Mouse (Mus musculus): ENCODE measurements around the gene Armh1. TPM values are rescaled to one million over a fixed set of nuclear protein-coding genes. Genes with fewer than 3 reads are reported as not detected.
A peak's percentile ranks its signal among the peaks of the same experiment; 100 is the strongest.

The Armh1 gene
- polyA plus RNA-seq, 1 experiment from 2014 or later: 0.33 TPM

DNA sequence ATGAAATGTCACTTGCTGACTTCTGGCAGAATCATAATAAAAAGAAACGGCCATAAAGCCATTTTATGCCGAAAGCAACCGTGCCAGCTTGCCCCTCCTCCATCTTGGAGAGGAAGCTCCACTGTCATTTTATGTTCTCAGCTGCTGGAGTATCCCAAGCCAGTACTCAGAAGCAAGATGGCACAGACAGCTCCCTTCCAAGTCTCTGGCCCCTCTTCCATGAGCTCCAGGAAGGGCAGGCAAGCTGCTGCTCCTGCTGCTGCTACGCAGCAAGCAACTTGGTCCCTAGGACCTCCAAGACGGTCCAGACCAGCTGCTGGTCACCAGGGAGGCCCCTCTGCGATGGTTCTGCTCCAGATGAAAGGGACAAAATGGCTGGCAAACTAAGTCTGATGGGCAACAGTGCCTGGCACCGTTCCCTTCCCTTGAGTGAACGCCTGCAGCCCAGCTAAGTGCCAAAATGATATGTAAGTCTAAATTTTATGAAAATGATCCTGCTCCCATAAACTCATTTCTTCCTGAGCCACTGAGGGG, 28.5 kb upstream of the Armh1 start:
- no peak overlapping the region for H3K9ac ChIP-seq
- no peaks in the 10 kb centered on the region for H3K9me3 ChIP-seq
- no peak overlapping the region for H3K27ac ChIP-seq
- peaks cover 54% of the 10 kb centered on the region for H3K4me1 ChIP-seq
- H3K4me3 ChIP-seq (replicated peaks): no peak overlapping the region
- no peak overlapping the region for H3K4me2 ChIP-seq
- peaks cover 7% of the 10 kb centered on the region; the same call in 1 of the 2 replicates for H3K27me3 ChIP-seq
- ATAC-seq (ENCODE audit: low FRiP score): no peak
- 92% methylated on average over 8 of the region's 8 CpGs for WGBS
- peaks cover 91% of the 10 kb centered on the region for H3K36me3 ChIP-seq (replicated peaks)

DNA sequence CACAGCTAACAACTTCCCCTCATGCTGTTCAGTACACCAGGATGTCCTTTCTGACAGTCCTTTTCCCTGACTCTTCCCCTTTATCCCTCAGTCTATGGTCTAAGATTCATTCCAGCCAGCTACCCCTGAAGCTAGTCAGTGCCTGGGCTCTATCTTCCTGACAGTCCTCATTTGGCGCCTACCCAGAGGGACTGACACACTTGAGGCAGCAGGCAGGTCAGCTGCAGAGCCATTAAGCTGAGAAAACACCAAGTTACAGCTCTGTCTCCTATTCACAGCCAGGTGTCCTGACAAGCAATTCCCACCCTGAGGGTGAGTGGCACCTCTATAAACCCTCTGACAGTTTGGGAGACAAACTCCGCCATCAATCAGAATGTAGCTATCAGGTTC, 27.3 kb upstream of the Armh1 start:
- H3K9ac ChIP-seq: no peak overlapping the region
- peaks cover 42% of the 10 kb centered on the region for H3K4me1 ChIP-seq
- no peak overlapping the region for H3K27ac ChIP-seq
- ATAC-seq (ENCODE audit: low FRiP score): no peak
- 88% methylated on average over 2 of the region's 2 CpGs for WGBS
- no peak overlapping the region for H3K4me2 ChIP-seq
- no peaks in the 10 kb centered on the region for H3K27me3 ChIP-seq
- peaks cover 6% of the 10 kb centered on the region for H3K9me3 ChIP-seq
- H3K4me3 ChIP-seq (replicated peaks): no peak overlapping the region
- H3K36me3 ChIP-seq (replicated peaks): peaks cover 91% of the 10 kb centered on the region

DNA sequence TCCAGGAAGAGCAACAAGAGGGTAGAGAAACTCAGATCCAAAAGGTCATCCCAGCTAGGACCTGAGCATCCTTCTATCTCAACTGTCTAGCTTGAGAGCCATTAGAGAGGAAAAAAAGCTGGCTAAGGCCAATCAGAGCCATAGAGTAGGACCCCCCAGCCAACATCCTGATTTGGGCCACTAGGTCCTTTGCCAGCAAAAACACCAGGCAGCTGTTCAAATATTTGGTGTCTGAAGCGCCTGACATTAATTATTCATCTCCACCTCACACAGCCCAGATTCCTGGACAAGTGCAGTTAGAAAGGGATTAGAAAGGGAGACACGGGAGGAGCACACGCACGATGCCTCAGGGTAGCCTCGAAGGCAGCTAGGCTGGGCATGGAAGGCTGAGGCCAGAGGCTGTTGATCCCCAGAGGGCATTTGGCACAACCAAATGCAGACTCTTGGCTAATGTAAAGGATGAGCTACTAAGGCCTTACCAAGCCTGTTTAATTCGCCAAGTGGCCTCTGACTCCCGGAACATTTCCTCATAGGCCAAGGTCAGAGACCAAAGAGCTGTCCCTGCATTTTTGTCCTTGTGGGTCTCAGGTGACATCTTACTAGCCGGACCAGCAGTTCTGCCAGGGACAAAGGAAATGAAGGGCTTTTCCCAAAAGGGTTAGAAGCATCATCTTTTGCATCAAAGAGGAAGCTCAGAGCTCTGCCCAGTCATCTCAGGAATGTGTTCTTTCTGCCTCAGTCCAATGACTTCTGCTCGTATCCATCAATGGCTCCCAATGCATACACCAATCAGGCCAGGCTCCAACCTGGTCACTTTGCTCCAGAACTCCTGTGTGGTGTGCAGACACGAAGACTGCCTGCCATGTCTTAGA, 26.7 kb upstream of the Armh1 start:
- H3K27me3 ChIP-seq: no peaks in the 10 kb centered on the region
- no peak overlapping the region for H3K4me2 ChIP-seq
- ATAC-seq (ENCODE audit: low FRiP score): no peak
- no peak overlapping the region for H3K9ac ChIP-seq
- H3K9me3 ChIP-seq: peaks cover 10% of the 10 kb centered on the region
- H3K27ac ChIP-seq: 0 out of 2 replicates have a peak overlapping the region, but pooled peaks have one; percentile 6
- peaks cover 36% of the 10 kb centered on the region for H3K4me1 ChIP-seq
- peaks cover 92% of the 10 kb centered on the region for H3K36me3 ChIP-seq (replicated peaks)
- H3K4me3 ChIP-seq (replicated peaks): no peak overlapping the region
- 83% methylated on average over 10 of the region's 10 CpGs for WGBS

DNA sequence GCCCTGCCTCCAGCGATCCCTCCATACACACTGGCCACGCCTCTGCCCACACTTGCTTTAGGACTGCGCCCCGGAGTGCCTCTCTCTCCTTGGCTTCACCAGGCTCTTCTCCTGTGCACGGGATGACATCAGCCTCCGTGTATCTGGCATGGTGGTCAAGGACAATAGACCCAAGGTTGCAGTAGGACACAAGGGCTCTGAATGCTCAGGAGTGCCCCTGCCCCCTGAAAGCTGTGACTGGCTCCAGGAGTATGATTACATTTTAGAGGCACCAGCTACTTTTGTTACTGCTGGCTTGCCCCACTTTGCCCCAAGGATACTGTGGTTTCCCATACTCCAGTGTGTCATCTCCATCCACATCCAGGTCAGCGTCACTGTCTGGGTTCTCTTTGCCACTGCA, 25.8 kb upstream of the Armh1 start:
- Histone ChIP-seq H3K4me1 (peaks cover 36% of the 10 kb centered on the region), H3K4me3 (replicated peaks) (no peak overlapping the region), H3K4me2 (no peak overlapping the region), H3K27ac (no peak overlapping the region), H3K9me3 (peaks cover 10% of the 10 kb centered on the region), H3K27me3 (no peaks in the 10 kb centered on the region), H3K36me3 (replicated peaks) (peaks cover 97% of the 10 kb centered on the region), H3K9ac (no peak overlapping the region)
- ATAC-seq (ENCODE audit: low FRiP score): no peak
- WGBS: 92% methylated on average over 7 of the region's 7 CpGs

DNA sequence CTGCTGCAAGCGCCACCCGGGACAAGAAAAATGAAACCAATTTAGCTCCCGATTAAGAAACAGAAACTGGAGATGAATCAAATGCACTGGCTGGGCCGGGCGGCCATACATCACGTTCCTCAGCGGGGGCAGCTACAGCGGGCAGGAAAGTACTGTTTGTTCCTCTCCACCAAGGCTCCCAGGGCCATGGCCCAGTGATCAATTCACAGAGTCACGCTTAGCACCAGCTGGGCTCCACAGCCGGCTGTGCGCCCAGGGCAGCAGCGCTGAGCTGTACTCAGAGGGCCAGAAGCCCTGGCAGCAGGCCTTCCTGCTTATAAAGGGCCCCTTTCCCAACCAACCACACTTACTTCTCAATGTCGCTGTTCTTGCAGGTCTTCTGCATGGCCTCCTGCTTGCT, 25.1 kb upstream of the Armh1 start:
- Histone ChIP-seq H3K4me3 (replicated peaks) (no peak overlapping the region), H3K9me3 (peaks cover 10% of the 10 kb centered on the region), H3K36me3 (replicated peaks) (peaks cover 99% of the 10 kb centered on the region), H3K27me3 (no peaks in the 10 kb centered on the region), H3K4me1 (peaks cover 36% of the 10 kb centered on the region), H3K27ac (no peak overlapping the region), H3K9ac (no peak overlapping the region), H3K4me2 (no peak overlapping the region)
- WGBS: 95% methylated on average over 13 of the region's 13 CpGs
- ATAC-seq (ENCODE audit: low FRiP score): no peak

DNA sequence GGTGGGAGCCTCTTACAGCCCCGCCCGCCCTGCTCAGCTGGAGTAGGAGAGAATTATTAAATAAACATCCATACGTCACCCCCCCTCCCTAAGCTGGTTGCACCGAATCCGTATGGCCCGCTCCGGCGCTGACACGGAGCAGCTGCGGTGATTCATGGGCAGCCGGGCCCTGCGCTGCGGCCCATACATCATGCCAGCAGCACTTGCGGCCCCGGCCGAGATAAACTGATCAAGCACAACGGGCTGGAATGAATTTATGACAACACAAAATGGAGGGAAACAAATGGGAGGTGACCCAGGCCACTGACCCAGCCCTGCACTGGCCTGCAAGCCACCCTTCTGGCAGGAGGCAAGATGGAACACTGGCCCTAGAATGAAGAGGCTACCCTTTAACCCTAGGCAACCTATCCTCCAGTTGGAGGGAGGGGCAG, 24.4 kb upstream of the Armh1 start:
- H3K27me3 ChIP-seq: no peaks in the 10 kb centered on the region

DNA sequence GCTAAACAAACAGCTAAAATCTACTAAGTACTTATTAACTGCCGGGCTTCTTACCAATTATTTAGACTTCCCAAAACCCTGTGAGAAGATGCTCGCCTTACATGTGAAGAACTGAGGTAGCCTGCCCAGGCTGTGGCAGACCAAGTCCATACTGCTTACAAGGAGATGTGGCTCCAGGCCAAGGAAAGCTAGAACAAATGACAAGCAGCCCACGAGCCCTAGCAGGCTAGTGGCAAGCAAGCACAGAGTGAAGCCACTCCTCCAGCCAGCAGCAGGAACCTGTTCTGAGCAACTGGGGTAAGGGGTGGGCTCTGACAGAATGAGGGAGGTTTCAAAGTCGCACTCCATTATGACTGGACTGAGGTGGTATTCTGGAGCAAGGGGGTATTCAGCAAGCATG, 22.8 kb upstream of the Armh1 start:
- peaks cover 31% of the 10 kb centered on the region for H3K4me1 ChIP-seq

More for the DNA sequence above, 24.4 kb upstream of the Armh1 start:
- ATAC-seq (ENCODE audit: low FRiP score): no peak
- 95% methylated on average over 17 of the region's 17 CpGs for whole genome bisulfite sequencing
- peaks cover 99% of the 10 kb centered on the region for H3K36me3 ChIP-seq (replicated peaks)
- H3K4me1 ChIP-seq: peaks cover 35% of the 10 kb centered on the region
- H3K4me3 ChIP-seq (replicated peaks): no peak overlapping the region
- H3K27ac ChIP-seq: no peak overlapping the region
- H3K9ac ChIP-seq: no peak overlapping the region
- H3K4me2 ChIP-seq: no peak overlapping the region
- H3K9me3 ChIP-seq: peaks cover 10% of the 10 kb centered on the region

DNA sequence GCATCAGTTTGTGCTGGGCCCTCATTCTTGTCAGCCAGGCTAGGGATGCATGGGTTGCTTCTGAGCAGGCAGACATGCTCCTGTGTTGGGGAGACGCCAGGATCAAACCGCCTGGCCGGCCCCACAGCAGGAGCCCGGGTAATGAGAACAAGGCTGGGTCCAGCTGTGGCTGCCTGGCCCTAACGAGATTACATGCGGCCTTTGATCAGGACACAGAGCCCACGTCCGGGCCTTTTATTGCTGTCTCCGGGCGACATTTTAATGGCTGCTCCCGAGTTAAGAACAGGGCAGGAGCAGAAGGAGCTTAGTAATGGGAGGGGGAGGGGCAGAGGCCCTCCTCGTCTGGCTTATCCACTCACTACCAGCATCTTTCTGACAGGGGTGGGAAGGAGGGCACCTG, 20.5 kb upstream of the Armh1 start:
- peak overlapping the region; percentile 64 for H3K27ac ChIP-seq
- peaks cover 18% of the 10 kb centered on the region for H3K27me3 ChIP-seq
- peaks cover 63% of the 10 kb centered on the region for H3K36me3 ChIP-seq (replicated peaks)
- 6% methylated on average over 12 of the region's 12 CpGs for WGBS
- ATAC-seq (ENCODE audit: low FRiP score): peak; percentile 62
- H3K4me3 ChIP-seq (replicated peaks): no peak overlapping the region
- H3K9ac ChIP-seq: peak overlapping the region; percentile 27; the same call in 1 of the 2 replicates
- no peak overlapping the region for H3K4me2 ChIP-seq
- H3K9me3 ChIP-seq: peaks cover 10% of the 10 kb centered on the region
- H3K4me1 ChIP-seq: peaks cover 23% of the 10 kb centered on the region

More for the DNA sequence above, 22.8 kb upstream of the Armh1 start:
- H3K27me3 ChIP-seq: peaks cover 8% of the 10 kb centered on the region
- no peak overlapping the region for H3K4me3 ChIP-seq (replicated peaks)
- H3K4me2 ChIP-seq: no peak overlapping the region
- H3K9ac ChIP-seq: no peak overlapping the region
- H3K9me3 ChIP-seq: peaks cover 10% of the 10 kb centered on the region
- no peak for ATAC-seq (ENCODE audit: low FRiP score)
- WGBS: 96% methylated on average over 4 of the region's 4 CpGs
- H3K36me3 ChIP-seq (replicated peaks): peaks cover 85% of the 10 kb centered on the region
- no peak overlapping the region for H3K27ac ChIP-seq

DNA sequence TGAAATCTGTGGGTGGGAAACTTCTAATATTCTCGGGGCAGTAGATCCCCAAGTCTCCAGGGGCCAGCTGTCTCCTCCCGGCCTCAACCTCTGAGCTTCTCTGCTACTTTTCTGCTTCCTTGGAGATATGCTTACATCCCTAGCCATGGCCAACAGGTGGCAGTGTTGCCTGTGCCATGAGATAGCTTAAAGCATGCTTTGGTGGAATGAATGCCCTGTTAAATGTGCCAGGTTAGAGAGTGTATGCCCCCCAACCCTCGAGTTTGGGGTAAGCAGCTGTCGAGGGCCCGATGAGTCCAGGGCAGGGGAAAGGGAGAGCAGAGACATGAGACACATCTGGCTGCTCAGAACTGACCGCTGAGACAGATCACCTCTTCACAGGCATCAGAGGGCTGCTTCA, 18.4 kb upstream of the Armh1 start:
- Histone ChIP-seq H3K4me2 (no peak overlapping the region), H3K4me1 (peaks cover 23% of the 10 kb centered on the region), H3K27me3 (peaks cover 18% of the 10 kb centered on the region), H3K4me3 (replicated peaks) (no peak overlapping the region), H3K36me3 (replicated peaks) (peaks cover 41% of the 10 kb centered on the region), H3K9ac (no peak overlapping the region), H3K27ac (no peak overlapping the region), H3K9me3 (peaks cover 10% of the 10 kb centered on the region)
- peak; percentile 45 for ATAC-seq (ENCODE audit: low FRiP score)
- 11% methylated on average over 6 of the region's 6 CpGs for WGBS

DNA sequence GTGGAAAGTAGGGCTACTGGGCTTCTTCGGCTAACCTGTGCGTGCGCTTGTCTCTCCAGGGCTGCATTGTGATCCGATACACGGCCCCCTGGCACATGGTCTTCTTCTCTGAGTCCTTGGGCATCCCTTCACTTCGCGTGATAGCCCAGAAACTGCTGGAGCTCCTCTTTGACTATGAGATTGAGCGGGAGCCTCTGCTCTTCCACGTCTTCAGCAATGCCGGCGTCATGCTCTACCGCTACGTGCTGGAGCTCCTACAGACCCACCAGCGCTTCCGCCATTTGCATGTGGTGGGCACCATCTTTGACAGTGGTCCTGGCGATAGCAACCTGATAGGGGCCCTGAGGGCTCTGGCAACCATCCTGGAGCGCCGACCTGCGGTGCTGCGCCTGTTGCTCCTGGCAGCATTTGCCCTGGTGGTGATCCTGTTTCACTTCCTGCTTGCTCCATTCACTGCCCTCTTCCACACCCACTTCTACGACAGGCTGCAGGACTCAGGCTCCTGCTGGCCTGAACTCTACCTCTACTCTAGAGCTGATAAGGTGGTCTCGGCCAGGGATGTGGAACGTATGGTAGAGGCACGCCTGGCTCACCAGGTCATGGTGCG, 16.0 kb upstream of the Armh1 start:
- Histone ChIP-seq H3K9me3 (no peaks in the 10 kb centered on the region), H3K36me3 (replicated peaks) (peaks cover 18% of the 10 kb centered on the region), H3K4me2 (no peak overlapping the region), H3K9ac (no peak overlapping the region), H3K27me3 (peaks cover 18% of the 10 kb centered on the region), H3K4me1 (peaks cover 19% of the 10 kb centered on the region), H3K4me3 (replicated peaks) (no peak overlapping the region), H3K27ac (no peak overlapping the region)
- 89% methylated on average over 25 of the region's 25 CpGs for WGBS
- ATAC-seq (ENCODE audit: low FRiP score): no peak

DNA sequence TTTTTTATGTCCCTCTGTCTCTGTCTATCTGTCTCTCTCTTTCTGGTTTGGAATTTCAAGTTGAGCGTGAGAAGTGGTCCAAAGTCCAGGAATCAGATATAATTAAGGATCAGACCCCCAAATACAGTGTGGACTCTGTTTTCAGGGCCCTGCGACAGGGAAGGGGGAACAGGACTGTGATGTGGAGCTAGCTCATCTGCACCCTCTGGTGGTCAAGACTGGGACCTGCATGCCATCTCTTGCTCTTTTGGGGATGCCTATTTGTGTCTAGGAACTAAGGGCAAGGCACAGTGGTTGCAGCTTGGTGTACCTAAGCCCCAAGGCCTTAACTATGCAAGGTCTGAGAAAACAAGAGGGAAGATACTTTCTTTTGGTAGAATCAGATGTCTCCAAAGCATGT, 15.4 kb upstream of the Armh1 start:
- H3K9ac ChIP-seq: no peak overlapping the region
- H3K4me3 ChIP-seq (replicated peaks): no peak overlapping the region
- no peak overlapping the region for H3K27ac ChIP-seq
- WGBS: 0% methylated on average over 2 of the region's 2 CpGs
- peaks cover 17% of the 10 kb centered on the region for H3K4me1 ChIP-seq
- H3K27me3 ChIP-seq: peaks cover 18% of the 10 kb centered on the region
- H3K36me3 ChIP-seq (replicated peaks): peaks cover 11% of the 10 kb centered on the region
- ATAC-seq (ENCODE audit: low FRiP score): no peak
- H3K4me2 ChIP-seq: no peak overlapping the region
- H3K9me3 ChIP-seq: no peaks in the 10 kb centered on the region

DNA sequence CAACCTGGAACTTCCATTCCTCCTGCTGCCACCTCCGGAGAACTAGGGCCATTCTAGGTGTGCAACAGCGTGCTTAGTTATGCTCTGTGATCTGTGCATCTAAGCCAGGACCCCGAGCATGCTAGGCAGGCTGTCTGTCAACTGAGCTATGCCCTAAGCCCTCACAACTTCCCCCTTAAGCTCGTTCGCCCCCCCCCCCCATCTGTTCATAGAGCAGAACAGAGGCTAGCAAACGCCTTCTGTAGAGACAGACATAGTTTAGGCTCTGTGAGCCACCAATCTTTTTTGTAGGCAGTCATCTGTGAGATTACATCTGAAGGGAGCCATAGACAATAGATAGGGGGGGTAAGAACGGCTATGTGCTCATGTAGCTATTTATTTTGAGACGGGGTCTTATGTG, 11.1 kb upstream of the Armh1 start:
- WGBS: 64% methylated on average over 8 of the region's 8 CpGs
- H3K27me3 ChIP-seq: 0 out of 2 replicates have a peak, but pooled peaks cover 2% of the 10 kb centered on the region
- H3K36me3 ChIP-seq (replicated peaks): no peaks in the 10 kb centered on the region
- no peak for ATAC-seq (ENCODE audit: low FRiP score)
- H3K9ac ChIP-seq: no peak overlapping the region
- no peaks in the 10 kb centered on the region for H3K9me3 ChIP-seq
- H3K4me3 ChIP-seq (replicated peaks): no peak overlapping the region
- H3K4me2 ChIP-seq: no peak overlapping the region
- peaks cover 8% of the 10 kb centered on the region; the same call in 1 of the 2 replicates for H3K4me1 ChIP-seq
- H3K27ac ChIP-seq: no peak overlapping the region

Data from forebrain, embryonic 12.5 days (tissue).